Mouse (Mus musculus): ENCODE results near the gene Dab1.

GRCm38 (mm10) chr4:104338382-104338781 is 719.2 kb downstream of the Dab1 start:
- TF ChIP-seq POLR2A (IDR thresholded peaks at IDR 0.05; ENCODE audit: low read depth, low read length) = no peak
- TF ChIP-seq CTCF (IDR thresholded peaks at IDR 0.05; ENCODE audit: borderline replicate concordance, insufficient read depth, low read length) = no peak

Data from embryonic fibroblast, embryonic 13.5 days (primary cell).